Mouse (Mus musculus): ENCODE results near the gene Lepr.

GRCm38 (mm10) chr4:101689645-101690044, 27.6 kb upstream of the Lepr start:
- no peak for TF ChIP-seq GATA1 (IDR thresholded peaks at IDR 0.05; ENCODE audit: borderline replicate concordance, low read length)
- TF ChIP-seq FLI1 (IDR thresholded peaks at IDR 0.05; ENCODE audit: low read length), result no peak

All from megakaryocyte, embryonic 14.5 days (primary cell).